Mouse (Mus musculus) brain, embryonic 14.5 days (tissue): Measurements from ENCODE around the gene Dner.

Experiments used
- CTCF ChIP-seq: fragments of 200-500 bp; IDR thresholded peaks from 2 replicates; pipeline ENCODE4 v1.5.1; 2012; ENCODE audit warnings: inconsistent platforms, mild to moderate bottlenecking, moderate library complexity, borderline replicate concordance; ENCODE audit not compliant: insufficient read depth, insufficient read length; ENCODE audit errors: extremely low read depth
- POLR2A ChIP-seq: fragments of 200-500 bp; IDR thresholded peaks from 2 replicates; pipeline ENCODE4 v1.6.1; 2012; ENCODE audit warnings: mild to moderate bottlenecking, inconsistent platforms, borderline replicate concordance; ENCODE audit not compliant: poor library complexity, insufficient read depth, insufficient read length, severe bottlenecking; ENCODE audit errors: extremely low read depth

DNA sequence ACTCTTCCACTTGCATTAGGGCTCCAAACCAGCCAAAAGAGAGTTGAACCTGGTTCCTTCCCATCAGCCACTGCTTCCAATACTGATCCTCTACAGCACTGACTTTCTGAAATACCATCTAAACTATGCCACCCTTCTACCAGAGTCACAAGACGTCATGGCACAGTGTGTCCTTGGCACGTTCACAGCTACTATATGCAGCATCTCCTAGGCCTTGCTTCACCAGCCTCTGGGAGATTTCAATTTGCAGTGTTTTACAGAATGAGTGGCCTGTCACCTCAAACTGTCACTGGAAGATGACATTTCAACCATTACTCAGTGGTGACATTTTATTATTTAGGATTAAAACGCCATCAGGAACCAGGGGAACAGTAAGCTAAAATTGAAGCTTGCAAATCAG, 254.6 kb downstream of the Dner start:
- TF ChIP-seq CTCF, result no peak
- TF ChIP-seq POLR2A, result no peak
